Comparison of ENCODE assay signal across 8 mouse cellular contexts in genomic region chr4:136172011-136172541, GRCm38 (mm10). TPM values are rescaled to one million over a fixed set of nuclear protein-coding genes. Genes with fewer than 3 reads are reported as not detected.
DNase-seq lines count a peak whose midpoint lies in the region; ATAC-seq lines count a peak whose summit lies in the region.

E2f2 (plus strand) TSS chr4:136172394.

- peaks cover 21% of the 10 kb centered on the region for H3K36me3 ChIP-seq in forebrain, embryonic 10.5 days (replicated peaks)
- no peaks in the 10 kb centered on the region for H3K36me3 ChIP-seq in limb, embryonic 11.5 days (ENCODE audit: control insufficient read depth, insufficient read depth, low read length)
- H3K36me3 ChIP-seq in midbrain, embryonic 11.5 days (ENCODE audit: control insufficient read depth, insufficient read depth, low read length) = no peaks in the 10 kb centered on the region

- ATAC-seq in limb, embryonic 11.5 days (ENCODE audit: insufficient number of reproducible peaks, low FRiP score, low TSS enrichment, low read depth) = no peak
- peak; percentile 57 for ATAC-seq in midbrain, embryonic 11.5 days (ENCODE audit: low FRiP score)

- DNase-seq in cerebellum, adult 18-20 months = peak; percentile 10 to 46
- DNase-seq in cerebellum, adult 9-11 months = no peak
- DNase-seq in adrenal gland, adult 18-20 months (ENCODE audit: low spot score in 2 of 2) = peak; percentile 57 to 62
- DNase-seq in forebrain, embryonic 10.5 days (ENCODE audit: extremely low spot score, low spot score) = peak; percentile 80
- peak; percentile 81 for DNase-seq in heart, postnatal 4 days
- peak; percentile 86 for DNase-seq in limb, embryonic 11.5 days (ENCODE audit: low spot score)
- DNase-seq in midbrain, embryonic 11.5 days (ENCODE audit: low spot score, missing footprints) = no peak
- DNase-seq in spleen, postnatal 36 days (ENCODE audit: low spot score in 2 of 2) = peak; percentile 61 to 76

- peak within 1 kb of the TSS; percentile 93 for H3K4me3 ChIP-seq in forebrain, embryonic 10.5 days
- H3K4me3 ChIP-seq in limb, embryonic 11.5 days (ENCODE audit: low read depth, low read length) = peak within 1 kb of the TSS; percentile 79
- peak within 1 kb of the TSS; percentile 78 for H3K4me3 ChIP-seq in midbrain, embryonic 11.5 days (ENCODE audit: low read depth, low read length)

- H3K9ac ChIP-seq in limb, embryonic 11.5 days (ENCODE audit: low read length) = peak within 1 kb of the TSS; percentile 82
- H3K9ac ChIP-seq in midbrain, embryonic 11.5 days (ENCODE audit: low read length) = peak within 1 kb of the TSS; percentile 74

- H3K4me2 ChIP-seq in limb, embryonic 11.5 days (ENCODE audit: low read depth, severe bottlenecking) = peak within 1 kb of the TSS; percentile 99
- H3K4me2 ChIP-seq in midbrain, embryonic 11.5 days = peak within 1 kb of the TSS; percentile 98

- 0% methylated on average over 35 of the region's 35 CpGs for WGBS in forebrain, embryonic 10.5 days
- under 1% methylated on average over 35 of the region's 35 CpGs for WGBS in limb, embryonic 11.5 days
- WGBS in midbrain, embryonic 11.5 days = under 1% methylated on average over 35 of the region's 35 CpGs

- H3K4me1 ChIP-seq in forebrain, embryonic 10.5 days = peaks cover 57% of the 10 kb centered on the region
- peaks cover 15% of the 10 kb centered on the region for H3K4me1 ChIP-seq in limb, embryonic 11.5 days (ENCODE audit: control insufficient read depth, insufficient read depth, low read length)
- H3K4me1 ChIP-seq in midbrain, embryonic 11.5 days (ENCODE audit: control insufficient read depth, insufficient read depth, low read length) = peaks cover 15% of the 10 kb centered on the region; the same call in 1 of the 2 replicates

- no peaks in the 10 kb centered on the region; the same call in 1 of the 2 replicates for H3K27me3 ChIP-seq in forebrain, embryonic 10.5 days (ENCODE audit: poor library complexity, severe bottlenecking)
- H3K27me3 ChIP-seq in limb, embryonic 11.5 days (ENCODE audit: control insufficient read depth, insufficient read depth, low read length) = no peaks in the 10 kb centered on the region
- no peaks in the 10 kb centered on the region for H3K27me3 ChIP-seq in midbrain, embryonic 11.5 days (ENCODE audit: control insufficient read depth, insufficient read depth, low read length)

- no peaks in the 10 kb centered on the region for H3K9me3 ChIP-seq in forebrain, embryonic 10.5 days
- no peaks in the 10 kb centered on the region for H3K9me3 ChIP-seq in limb, embryonic 11.5 days (ENCODE audit: control insufficient read depth, low read length)
- no peaks in the 10 kb centered on the region for H3K9me3 ChIP-seq in midbrain, embryonic 11.5 days (ENCODE audit: control insufficient read depth, low read length)

- H3K27ac ChIP-seq in forebrain, embryonic 10.5 days = peak within 1 kb of the TSS; percentile 96
- H3K27ac ChIP-seq in limb, embryonic 11.5 days (replicated peaks; ENCODE audit: low read depth, low read length) = peak within 1 kb of the TSS; percentile 15; the same call in 1 of the 2 replicates
- H3K27ac ChIP-seq in midbrain, embryonic 11.5 days (ENCODE audit: low read depth, low read length) = peak within 1 kb of the TSS; percentile 31; the same call in 1 of the 2 replicates

RNA-seq across cellular contexts. Expression of gene E2f2, which starts in this region (rescaled TPM):
- 1 to 10 TPM; 1.9 to 3.2 TPM for total RNA-seq in adrenal gland, adult 18-20 months (2021)
- polyA plus RNA-seq in forebrain, embryonic 10.5 days (2016; fragmentation: Nextera tagmentation; extraction: Ambion mirVana) = 10.3 and 11.4 TPM in 2 replicates
- total RNA-seq in heart, postnatal 4 days (2021) = 1 to 10 TPM; 5.8 to 9.7 TPM
- polyA plus RNA-seq in limb, embryonic 11.5 days (2014; fragmentation: Nextera tagmentation; extraction: Ambion mirVana) = 4.7 and 5.7 TPM in 2 replicates
- 6.8 and 8.0 TPM in 2 replicates for polyA plus RNA-seq in midbrain, embryonic 11.5 days (2014; fragmentation: Nextera tagmentation; extraction: Ambion mirVana)

Comparison
In these comparisons a context has a peak if more than half of its experiments do, and no peak if none do; other contexts are left out.
1. DNase-seq: peak in cerebellum, adult 18-20 months (2 of 2), adrenal gland, adult 18-20 months (2 of 2), forebrain, embryonic 10.5 days (single experiment), heart, postnatal 4 days (single experiment), limb, embryonic 11.5 days (single experiment) and spleen, postnatal 36 days (2 of 2); none in cerebellum, adult 9-11 months (single experiment) and midbrain, embryonic 11.5 days (single experiment).
2. H3K27ac ChIP-seq: peak in every context shown above with its lines; median percentile 96 in forebrain, embryonic 10.5 days; 31 in midbrain, embryonic 11.5 days; 15 in limb, embryonic 11.5 days.
3. Peak in every context shown above with its lines, with median percentiles within 50 percentile points of each other: H3K4me3 ChIP-seq.